Mouse (Mus musculus): ENCODE data around the gene Map3k6. TPM values are rescaled to one million over a fixed set of nuclear protein-coding genes. Genes with fewer than 3 reads are reported as not detected.
A peak's percentile ranks its signal among the peaks of the same experiment; 100 is the strongest.

The Map3k6 gene
- polyA plus RNA-seq, 1 experiment: 4.5 TPM

DNA sequence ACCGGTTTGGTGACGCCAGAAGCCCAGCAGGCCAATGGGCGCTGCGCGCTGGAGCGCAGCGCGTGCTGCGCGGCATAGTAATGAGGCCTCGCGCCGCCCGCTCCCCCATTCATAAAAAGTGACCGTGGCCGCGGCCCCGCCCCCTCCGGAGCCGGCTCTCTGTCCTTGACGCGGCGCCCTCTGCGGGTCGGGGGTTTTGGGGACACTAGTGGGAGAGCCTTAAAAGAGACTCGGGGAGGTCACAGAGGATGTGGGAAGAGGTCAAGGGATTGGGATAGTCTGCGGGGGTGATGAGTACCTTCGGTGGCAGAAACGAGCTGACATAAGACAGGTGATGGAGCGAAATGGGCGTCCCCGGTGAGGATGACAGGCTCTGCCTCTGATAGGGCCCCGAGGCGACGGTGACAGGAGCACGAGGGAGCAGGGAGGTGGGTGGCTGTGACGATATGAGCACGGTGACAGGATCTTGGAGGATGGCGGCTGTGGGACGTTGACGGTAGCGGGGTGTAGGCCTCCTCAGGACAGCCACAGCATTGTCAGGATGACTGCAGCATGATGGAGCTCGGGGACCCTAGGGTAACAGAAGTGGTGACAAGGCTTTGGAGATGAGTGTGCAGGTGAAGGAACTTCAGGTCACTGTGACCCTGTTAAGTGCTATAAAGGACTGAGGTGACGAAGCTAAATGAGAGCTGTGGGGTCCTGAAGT lies 27.9 kb upstream of the Map3k6 start:
- no peak overlapping the region for H3K27ac ChIP-seq (ENCODE audit: insufficient read depth, low read length)
- H3K4me3 ChIP-seq (ENCODE audit: insufficient read depth, low read length): peak overlapping the region; percentile 55
- TF ChIP-seq CTCF (IDR thresholded peaks at IDR 0.05; ENCODE audit: borderline replicate concordance, insufficient read depth, low read length) (no peak), POLR2A (IDR thresholded peaks at IDR 0.05; ENCODE audit: low read depth, low read length) (no peak)
- peaks cover 3% of the 10 kb centered on the region; the same call in 1 of the 2 replicates for H3K4me1 ChIP-seq (ENCODE audit: control insufficient read depth, insufficient read depth, low read length)

GRCm38 (mm10) chr4:133213268-133213590 lies 27.4 kb upstream of the Map3k6 start:
- no peak for TF ChIP-seq CTCF (IDR thresholded peaks at IDR 0.05; ENCODE audit: borderline replicate concordance, insufficient read depth, low read length)
- TF ChIP-seq POLR2A (IDR thresholded peaks at IDR 0.05; ENCODE audit: low read depth, low read length): no peak
- H3K4me1 ChIP-seq (ENCODE audit: control insufficient read depth, insufficient read depth, low read length): peaks cover 3% of the 10 kb centered on the region; the same call in 1 of the 2 replicates
- H3K4me3 ChIP-seq (ENCODE audit: insufficient read depth, low read length): no peak overlapping the region

DNA sequence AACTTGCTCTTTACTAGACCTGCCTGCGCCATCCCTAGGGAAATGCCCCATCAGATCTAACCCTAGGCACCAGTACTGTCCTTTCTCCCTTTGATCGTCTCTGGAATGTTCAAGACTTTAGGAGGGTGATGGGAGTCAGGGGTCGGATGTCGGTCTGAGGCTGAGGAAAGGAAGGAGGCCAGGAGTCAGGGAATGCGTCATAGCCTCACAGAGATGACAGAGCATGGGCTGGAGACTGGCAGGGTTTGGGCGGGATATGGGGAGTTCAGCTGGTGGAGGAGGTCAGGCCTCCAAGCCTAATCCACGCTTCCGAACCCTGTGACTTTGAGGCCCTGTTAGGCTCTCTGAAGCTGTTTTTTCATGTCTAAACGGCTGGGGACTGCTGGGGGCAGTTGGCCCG lies 27.0 kb upstream of the Map3k6 start:
- Histone ChIP-seq H3K4me1 (ENCODE audit: control insufficient read depth, insufficient read depth, low read length) (peaks cover 3% of the 10 kb centered on the region; the same call in 1 of the 2 replicates), H3K4me3 (ENCODE audit: insufficient read depth, low read length) (no peak overlapping the region), H3K27ac (ENCODE audit: insufficient read depth, low read length) (no peak overlapping the region)
- TF ChIP-seq CTCF (IDR thresholded peaks at IDR 0.05; ENCODE audit: borderline replicate concordance, insufficient read depth, low read length): no peak
- TF ChIP-seq POLR2A (IDR thresholded peaks at IDR 0.05; ENCODE audit: low read depth, low read length): no peak

More at GRCm38 (mm10) chr4:133213268-133213590, 27.4 kb upstream of the Map3k6 start:
- H3K27ac ChIP-seq (ENCODE audit: insufficient read depth, low read length): no peak overlapping the region

- H3K4me1 ChIP-seq (ENCODE audit: control insufficient read depth, insufficient read depth, low read length): peaks cover 3% of the 10 kb centered on the region; the same call in 1 of the 2 replicates
- no peak overlapping the region for H3K4me3 ChIP-seq (ENCODE audit: insufficient read depth, low read length)
- H3K27ac ChIP-seq (ENCODE audit: insufficient read depth, low read length): no peak overlapping the region
- TF ChIP-seq CTCF (IDR thresholded peaks at IDR 0.05; ENCODE audit: borderline replicate concordance, insufficient read depth, low read length) (peak; percentile 76; the same call in 1 of the 2 replicates), POLR2A (IDR thresholded peaks at IDR 0.05; ENCODE audit: low read depth, low read length) (no peak)
Observed at GRCm38 (mm10) chr4:133217641-133218040, 23.0 kb upstream of the Map3k6 start.

DNA sequence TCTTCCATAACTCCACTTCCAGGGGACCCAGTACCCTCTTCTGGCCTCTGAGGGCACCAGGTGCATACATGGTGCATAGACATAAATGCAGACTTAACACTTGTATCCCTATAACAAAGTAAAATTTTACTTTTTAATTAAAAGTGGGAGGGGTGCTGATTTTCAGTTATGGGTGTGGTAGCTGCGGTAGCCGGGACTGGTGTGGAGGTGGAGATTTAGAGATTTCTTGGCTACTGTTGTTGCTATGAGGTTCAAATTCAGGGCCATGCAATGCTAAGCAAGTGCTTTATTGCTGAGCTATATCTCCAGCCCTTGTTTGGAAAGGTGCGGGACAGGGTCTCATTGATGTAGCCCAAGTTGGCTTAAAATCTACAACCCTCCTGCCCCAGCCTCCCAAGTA lies 21.9 kb upstream of the Map3k6 start:
- TF ChIP-seq CTCF (IDR thresholded peaks at IDR 0.05; ENCODE audit: borderline replicate concordance, insufficient read depth, low read length) (no peak), POLR2A (IDR thresholded peaks at IDR 0.05; ENCODE audit: low read depth, low read length) (no peak)
- no peaks in the 10 kb centered on the region for H3K4me1 ChIP-seq (ENCODE audit: control insufficient read depth, insufficient read depth, low read length)
- H3K4me3 ChIP-seq (ENCODE audit: insufficient read depth, low read length): no peak overlapping the region
- H3K27ac ChIP-seq (ENCODE audit: insufficient read depth, low read length): no peak overlapping the region

DNA sequence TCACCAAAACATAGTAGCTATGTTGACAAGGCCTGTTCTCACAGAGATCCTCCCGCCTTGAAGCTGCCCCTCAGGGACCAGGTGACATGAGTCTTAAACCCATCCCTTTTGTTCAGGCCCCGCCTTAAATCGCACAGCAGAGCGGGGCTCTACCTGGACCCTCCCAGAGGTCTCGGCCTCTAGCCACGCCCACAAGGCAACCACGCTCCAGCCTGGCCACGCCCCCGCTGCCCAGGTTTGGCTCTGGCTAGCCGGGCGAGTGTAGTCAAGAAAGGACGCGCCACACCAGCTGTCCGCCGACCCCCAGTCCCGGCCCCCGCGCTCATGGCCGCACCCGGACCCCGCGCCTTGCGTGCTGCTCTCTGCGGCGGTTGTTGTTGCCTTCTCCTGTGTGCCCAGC lies 20.0 kb upstream of the Map3k6 start:
- Histone ChIP-seq H3K4me1 (ENCODE audit: control insufficient read depth, insufficient read depth, low read length) (no peaks in the 10 kb centered on the region), H3K27ac (ENCODE audit: insufficient read depth, low read length) (no peak overlapping the region), H3K4me3 (ENCODE audit: insufficient read depth, low read length) (no peak overlapping the region)
- no peak for TF ChIP-seq CTCF (IDR thresholded peaks at IDR 0.05; ENCODE audit: borderline replicate concordance, insufficient read depth, low read length)
- no peak for TF ChIP-seq POLR2A (IDR thresholded peaks at IDR 0.05; ENCODE audit: low read depth, low read length)

GRCm38 (mm10) chr4:133221701-133222100 lies 18.9 kb upstream of the Map3k6 start:
- Histone ChIP-seq H3K27ac (ENCODE audit: insufficient read depth, low read length) (no peak overlapping the region), H3K4me1 (ENCODE audit: control insufficient read depth, insufficient read depth, low read length) (no peaks in the 10 kb centered on the region), H3K4me3 (ENCODE audit: insufficient read depth, low read length) (no peak overlapping the region)
- TF ChIP-seq POLR2A (IDR thresholded peaks at IDR 0.05; ENCODE audit: low read depth, low read length) (no peak), CTCF (IDR thresholded peaks at IDR 0.05; ENCODE audit: borderline replicate concordance, insufficient read depth, low read length) (no peak)

DNA sequence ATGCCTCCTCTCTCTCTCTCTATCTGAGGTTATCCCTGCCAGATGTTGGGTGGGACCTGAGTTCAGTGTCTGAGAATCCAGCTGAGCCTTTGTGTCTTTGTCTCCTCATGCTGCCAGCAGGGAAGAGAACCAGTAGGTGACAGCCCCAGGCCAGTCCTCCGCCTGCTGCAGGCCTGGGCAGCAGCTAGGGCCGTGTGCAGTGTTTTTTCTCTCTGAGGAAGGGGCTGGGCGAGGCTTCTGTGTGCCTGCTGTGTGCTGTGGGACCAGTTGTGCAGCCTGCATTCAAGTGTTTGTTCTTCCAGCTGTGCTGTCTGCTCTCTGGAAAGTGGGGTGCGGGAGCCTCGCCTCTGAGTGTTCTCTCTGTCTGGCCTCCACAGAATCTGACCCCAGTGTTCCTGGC lies 16.7 kb upstream of the Map3k6 start:
- no peak overlapping the region for H3K27ac ChIP-seq (ENCODE audit: insufficient read depth, low read length)
- no peak for TF ChIP-seq CTCF (IDR thresholded peaks at IDR 0.05; ENCODE audit: borderline replicate concordance, insufficient read depth, low read length)
- no peak for TF ChIP-seq POLR2A (IDR thresholded peaks at IDR 0.05; ENCODE audit: low read depth, low read length)
- H3K4me3 ChIP-seq (ENCODE audit: insufficient read depth, low read length): no peak overlapping the region

DNA sequence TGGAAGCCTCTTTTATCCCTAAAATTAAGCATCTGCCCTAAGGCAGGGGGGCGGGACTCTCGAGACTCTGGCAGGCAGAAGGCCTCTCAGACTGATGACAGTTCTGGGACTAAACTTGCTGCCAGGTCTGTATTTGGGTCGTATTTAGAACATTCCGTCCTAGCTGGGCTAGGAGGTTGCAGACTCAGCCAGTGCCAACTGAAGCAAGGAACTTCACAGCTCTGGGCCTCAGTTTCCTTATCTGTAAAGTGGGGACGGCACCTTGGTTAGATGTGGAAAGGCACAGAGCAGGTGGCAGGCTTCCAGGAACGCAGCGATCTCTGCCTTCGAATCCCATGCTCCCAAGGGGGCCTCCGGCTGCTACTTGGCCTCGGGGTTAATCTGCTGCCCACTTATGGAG lies 14.5 kb upstream of the Map3k6 start:
- H3K27ac ChIP-seq (ENCODE audit: insufficient read depth, low read length): no peak overlapping the region
- H3K4me1 ChIP-seq (ENCODE audit: control insufficient read depth, insufficient read depth, low read length): no peaks in the 10 kb centered on the region
- TF ChIP-seq CTCF (IDR thresholded peaks at IDR 0.05; ENCODE audit: borderline replicate concordance, insufficient read depth, low read length) (no peak), POLR2A (IDR thresholded peaks at IDR 0.05; ENCODE audit: low read depth, low read length) (no peak)
- no peak overlapping the region for H3K4me3 ChIP-seq (ENCODE audit: insufficient read depth, low read length)

More for the DNA sequence above, 16.7 kb upstream of the Map3k6 start:
- H3K4me1 ChIP-seq (ENCODE audit: control insufficient read depth, insufficient read depth, low read length): no peaks in the 10 kb centered on the region

DNA sequence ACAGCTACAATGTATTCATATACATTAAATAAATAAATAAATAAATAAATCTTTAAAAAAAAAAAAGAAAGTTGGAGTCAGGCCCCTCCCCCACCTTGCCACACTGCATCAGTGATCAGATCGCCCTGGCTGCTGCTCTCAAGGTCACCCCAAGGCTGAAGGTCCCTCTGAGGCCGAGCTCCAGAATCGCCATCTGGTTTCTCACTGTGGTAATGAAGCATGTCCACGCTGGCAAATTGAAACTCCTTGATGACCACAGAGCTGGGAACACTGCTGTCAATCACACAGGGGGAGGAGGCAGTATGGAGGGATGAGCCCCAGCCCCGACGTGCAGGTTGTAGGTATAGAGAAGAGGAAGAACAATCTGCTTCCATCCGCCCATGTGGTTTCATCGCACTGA lies 13.0 kb upstream of the Map3k6 start:
- H3K4me1 ChIP-seq (ENCODE audit: control insufficient read depth, insufficient read depth, low read length): no peaks in the 10 kb centered on the region
- TF ChIP-seq POLR2A (IDR thresholded peaks at IDR 0.05; ENCODE audit: low read depth, low read length) (no peak), CTCF (IDR thresholded peaks at IDR 0.05; ENCODE audit: borderline replicate concordance, insufficient read depth, low read length) (no peak)
- H3K27ac ChIP-seq (ENCODE audit: insufficient read depth, low read length): no peak overlapping the region
- no peak overlapping the region for H3K4me3 ChIP-seq (ENCODE audit: insufficient read depth, low read length)
